Mouse (Mus musculus): ENCODE measurements at regions not wholly inside any gene's neighbourhood (a gene's known extent, or its start where the extent isn't known, plus 50 kb on each side); places are given as distances from the start of the nearest gene placed in this dataset.

GRCm38 (mm10) chr11:8377301-8377700 lies 287.0 kb downstream of the Tns3 start:
- no peak for DNase-seq

GRCm38 (mm10) chr11:8365545-8365944 lies 298.8 kb downstream of the Tns3 start:
- no peak for DNase-seq

GRCm38 (mm10) chr11:8364703-8365433 lies 299.5 kb downstream of the Tns3 start:
- DNase-seq: no peak

- no peak for DNase-seq
Measured at GRCm38 (mm10) chr11:8344938-8345337, 319.4 kb downstream of the Tns3 start.

GRCm38 (mm10) chr11:8302347-8303188 lies 361.8 kb downstream of the Tns3 start:
- DNase-seq: peak; percentile 51 to 77

- DNase-seq: no peak
Measured at GRCm38 (mm10) chr11:8297462-8297861, 366.9 kb downstream of the Tns3 start.

- DNase-seq: no peak
Measured at GRCm38 (mm10) chr11:8293322-8294014, 370.9 kb downstream of the Tns3 start.

- no peak for DNase-seq
Measured at GRCm38 (mm10) chr11:8285271-8285670, 379.1 kb downstream of the Tns3 start.

GRCm38 (mm10) chr11:8275203-8275602 lies 389.1 kb downstream of the Tns3 start:
- no peak for DNase-seq

GRCm38 (mm10) chr11:8269171-8269570 lies 395.2 kb downstream of the Tns3 start:
- DNase-seq: no peak

GRCm38 (mm10) chr11:8254036-8254435 lies 410.3 kb downstream of the Tns3 start:
- peak in 1 of 2 experiments; percentile 28 for DNase-seq

- no peak for DNase-seq
Measured at GRCm38 (mm10) chr11:8251360-8251759, 413.0 kb downstream of the Tns3 start.

GRCm38 (mm10) chr11:8249468-8249867 lies 414.9 kb downstream of the Tns3 start:
- DNase-seq: peak in 1 of 2 experiments; percentile 15

- DNase-seq: peak; percentile 36 to 58
Measured at GRCm38 (mm10) chr11:8247535-8247934, 416.8 kb downstream of the Tns3 start.

GRCm38 (mm10) chr11:8247024-8247423 lies 417.3 kb downstream of the Tns3 start:
- no peak for DNase-seq

- peak in 1 of 2 experiments; percentile 12 for DNase-seq
Measured at GRCm38 (mm10) chr11:8245408-8246003, 418.8 kb downstream of the Tns3 start.

- DNase-seq: no peak
Measured at GRCm38 (mm10) chr11:8238498-8238897, 425.8 kb downstream of the Tns3 start.

GRCm38 (mm10) chr11:8237556-8237955 lies 426.8 kb downstream of the Tns3 start:
- DNase-seq: no peak

- DNase-seq: peak in 1 of 2 experiments; percentile 12
Measured at GRCm38 (mm10) chr11:8236056-8236455, 428.3 kb downstream of the Tns3 start.

GRCm38 (mm10) chr11:8232636-8233189 lies 431.6 kb downstream of the Tns3 start:
- no peak for DNase-seq

- DNase-seq: peak; percentile 12 to 31
Measured at GRCm38 (mm10) chr11:8229787-8230186, 434.5 kb downstream of the Tns3 start.

GRCm38 (mm10) chr11:8227772-8228425 lies 436.4 kb downstream of the Tns3 start:
- DNase-seq: no peak

Data from cerebellum, postnatal 25 days (tissue).